Mouse (Mus musculus): ENCODE measurements at regions not wholly inside any gene's neighbourhood (a gene's known extent, or its start where the extent isn't known, plus 50 kb on each side); places are given as distances from the start of the nearest gene placed in this dataset.
"Not testable (repeated sequence)": the region's sequence is repeated elsewhere in the genome, so short reads cannot be mapped to it uniquely, and the experiment has no call there.

GRCm38 (mm10) chr8:103751161-103751560, 350.3 kb upstream of the Cdh5 start:
- DNase-seq (ENCODE audit: low read depth in 2 of 2, low spot score in 2 of 2): no peak

- DNase-seq (ENCODE audit: low read depth in 2 of 2, low spot score in 2 of 2): no peak
Observed at GRCm38 (mm10) chr8:103763821-103764220, 337.6 kb upstream of the Cdh5 start.

- no peak for DNase-seq (ENCODE audit: low read depth in 2 of 2, low spot score in 2 of 2)
Observed at GRCm38 (mm10) chr8:103779658-103780057, 321.8 kb upstream of the Cdh5 start.

- no peak for DNase-seq (ENCODE audit: low read depth in 2 of 2, low spot score in 2 of 2)
Observed at GRCm38 (mm10) chr8:103788308-103788707, 313.1 kb upstream of the Cdh5 start.

- no peak for DNase-seq (ENCODE audit: low read depth in 2 of 2, low spot score in 2 of 2)
Observed at GRCm38 (mm10) chr8:103793331-103793730, 308.1 kb upstream of the Cdh5 start.

- DNase-seq (ENCODE audit: low read depth in 2 of 2, low spot score in 2 of 2): not testable (repeated sequence)
Observed at GRCm38 (mm10) chr8:103798630-103799029, 302.8 kb upstream of the Cdh5 start.

- DNase-seq (ENCODE audit: low read depth in 2 of 2, low spot score in 2 of 2): no peak
Observed at GRCm38 (mm10) chr8:103808171-103808570, 293.3 kb upstream of the Cdh5 start.

GRCm38 (mm10) chr8:103808580-103808979, 292.8 kb upstream of the Cdh5 start:
- DNase-seq (ENCODE audit: low read depth in 2 of 2, low spot score in 2 of 2): no peak

GRCm38 (mm10) chr8:103809140-103809539, 292.3 kb upstream of the Cdh5 start:
- no peak for DNase-seq (ENCODE audit: low read depth in 2 of 2, low spot score in 2 of 2)

GRCm38 (mm10) chr8:103813954-103814591, 287.4 kb upstream of the Cdh5 start:
- no peak for DNase-seq (ENCODE audit: low read depth in 2 of 2, low spot score in 2 of 2)

GRCm38 (mm10) chr8:103816101-103816894, 285.1 kb upstream of the Cdh5 start:
- DNase-seq (ENCODE audit: low read depth in 2 of 2, low spot score in 2 of 2): no peak

GRCm38 (mm10) chr8:103823541-103823940, 277.9 kb upstream of the Cdh5 start:
- no peak for DNase-seq (ENCODE audit: low read depth in 2 of 2, low spot score in 2 of 2)

GRCm38 (mm10) chr8:103824747-103825146, 276.7 kb upstream of the Cdh5 start:
- DNase-seq (ENCODE audit: low read depth in 2 of 2, low spot score in 2 of 2): no peak

GRCm38 (mm10) chr8:103825289-103825688, 276.1 kb upstream of the Cdh5 start:
- no peak for DNase-seq (ENCODE audit: low read depth in 2 of 2, low spot score in 2 of 2)

- no peak for DNase-seq (ENCODE audit: low read depth in 2 of 2, low spot score in 2 of 2)
Observed at GRCm38 (mm10) chr8:103830416-103830815, 271.0 kb upstream of the Cdh5 start.

- DNase-seq (ENCODE audit: low read depth in 2 of 2, low spot score in 2 of 2): no peak
Observed at GRCm38 (mm10) chr8:103839990-103840389, 261.4 kb upstream of the Cdh5 start.

GRCm38 (mm10) chr8:103845964-103846363, 255.5 kb upstream of the Cdh5 start:
- DNase-seq (ENCODE audit: low read depth in 2 of 2, low spot score in 2 of 2): no peak

- no peak for DNase-seq (ENCODE audit: low read depth in 2 of 2, low spot score in 2 of 2)
Observed at GRCm38 (mm10) chr8:103846382-103846976, 254.9 kb upstream of the Cdh5 start.

GRCm38 (mm10) chr8:103849785-103850184, 251.6 kb upstream of the Cdh5 start:
- DNase-seq (ENCODE audit: low read depth in 2 of 2, low spot score in 2 of 2): no peak

GRCm38 (mm10) chr8:103851286-103851685, 250.1 kb upstream of the Cdh5 start:
- no peak for DNase-seq (ENCODE audit: low read depth in 2 of 2, low spot score in 2 of 2)

GRCm38 (mm10) chr8:103853048-103853447, 248.4 kb upstream of the Cdh5 start:
- no peak for DNase-seq (ENCODE audit: low read depth in 2 of 2, low spot score in 2 of 2)

GRCm38 (mm10) chr8:103855291-103855690, 246.1 kb upstream of the Cdh5 start:
- no peak for DNase-seq (ENCODE audit: low read depth in 2 of 2, low spot score in 2 of 2)
